Mouse (Mus musculus): ENCODE data around the gene Manbal. TPM values are rescaled to one million over a fixed set of nuclear protein-coding genes. Genes with fewer than 3 reads are reported as not detected.

Gene Manbal
- polyA plus RNA-seq, 1 experiment from 2014 or later = 105 TPM

DNA sequence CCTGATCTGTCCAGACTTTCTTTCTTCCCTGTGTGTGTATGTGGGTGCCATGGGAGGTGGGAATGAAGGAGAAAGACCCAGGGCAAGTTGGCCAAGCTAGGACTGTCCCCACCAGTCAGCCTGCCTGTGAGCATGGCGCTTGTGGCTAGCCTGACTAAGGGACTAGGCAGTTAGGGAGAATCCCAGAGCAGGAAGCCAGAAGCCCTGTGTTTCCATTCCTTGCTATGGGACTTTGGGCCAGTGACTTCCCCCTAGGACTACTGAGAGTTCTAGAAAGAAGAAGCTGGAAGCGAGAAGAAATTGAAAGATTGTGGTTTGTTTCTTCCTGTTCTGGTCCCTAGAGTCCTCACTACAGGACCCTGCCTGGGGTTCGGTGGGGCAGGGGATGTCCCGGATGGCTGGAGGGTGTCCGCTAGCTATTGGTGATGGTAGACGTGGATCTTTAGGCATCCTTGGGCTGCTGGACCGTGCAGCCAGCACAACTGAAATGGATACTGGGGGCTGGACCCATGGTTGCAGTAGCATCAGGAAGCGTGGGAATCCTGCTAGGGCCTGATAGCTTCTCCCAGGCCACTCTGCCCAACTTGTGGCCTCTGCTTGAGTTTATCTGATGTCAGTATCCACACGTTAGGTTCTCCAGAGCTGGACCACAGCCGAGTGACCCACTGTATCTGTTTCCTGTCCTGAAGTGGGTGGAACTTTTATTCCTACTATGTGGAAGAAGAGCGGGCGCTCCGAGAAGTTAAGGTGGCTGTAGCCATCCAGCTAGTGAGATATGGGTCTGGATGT lies 61.2 kb downstream of the Manbal start:
- H3K27me3 ChIP-seq = no peaks in the 10 kb centered on the region
- WGBS = 90% methylated on average over 13 of the region's 13 CpGs
- peaks cover 83% of the 10 kb centered on the region for H3K4me1 ChIP-seq
- no peak overlapping the region for H3K4me3 ChIP-seq
- peaks cover 3% of the 10 kb centered on the region; the same call in 1 of the 2 replicates for H3K36me3 ChIP-seq
- no peaks in the 10 kb centered on the region for H3K9me3 ChIP-seq
- no peak overlapping the region for H3K4me2 ChIP-seq (replicated peaks)
- H3K27ac ChIP-seq (replicated peaks) = no peak overlapping the region
- H3K9ac ChIP-seq (replicated peaks) = no peak overlapping the region
- ATAC-seq (replicated peaks) = no peak

DNA sequence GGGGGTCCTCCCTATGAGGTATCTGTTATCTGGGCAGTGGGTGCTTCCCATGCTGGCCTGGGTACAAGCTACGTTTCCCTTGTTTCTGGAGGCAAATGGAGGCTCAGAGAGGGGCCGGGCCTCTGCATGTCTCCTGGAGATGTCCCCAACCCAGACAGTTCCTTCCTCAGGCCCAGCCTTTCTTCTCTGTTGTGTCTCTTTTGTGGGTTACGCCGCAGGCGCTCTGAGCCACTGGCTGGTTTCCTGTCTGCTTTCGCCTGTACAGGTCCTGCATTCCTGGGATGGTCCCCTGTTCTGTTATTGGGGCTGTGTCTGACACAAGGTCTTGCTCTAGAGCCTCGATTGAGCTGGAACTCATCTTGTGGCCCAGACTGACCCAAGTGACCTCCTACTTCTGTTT lies 62.3 kb downstream of the Manbal start:
- H3K4me3 ChIP-seq = no peak overlapping the region
- no peaks in the 10 kb centered on the region for H3K9me3 ChIP-seq
- no peak for ATAC-seq (replicated peaks)
- whole genome bisulfite sequencing = 85% methylated on average over 7 of the region's 7 CpGs
- H3K4me2 ChIP-seq (replicated peaks) = no peak overlapping the region
- H3K4me1 ChIP-seq = peaks cover 91% of the 10 kb centered on the region
- no peak overlapping the region for H3K9ac ChIP-seq (replicated peaks)
- peaks cover 3% of the 10 kb centered on the region; the same call in 1 of the 2 replicates for H3K36me3 ChIP-seq
- H3K27me3 ChIP-seq = no peaks in the 10 kb centered on the region
- H3K27ac ChIP-seq (replicated peaks) = no peak overlapping the region

DNA sequence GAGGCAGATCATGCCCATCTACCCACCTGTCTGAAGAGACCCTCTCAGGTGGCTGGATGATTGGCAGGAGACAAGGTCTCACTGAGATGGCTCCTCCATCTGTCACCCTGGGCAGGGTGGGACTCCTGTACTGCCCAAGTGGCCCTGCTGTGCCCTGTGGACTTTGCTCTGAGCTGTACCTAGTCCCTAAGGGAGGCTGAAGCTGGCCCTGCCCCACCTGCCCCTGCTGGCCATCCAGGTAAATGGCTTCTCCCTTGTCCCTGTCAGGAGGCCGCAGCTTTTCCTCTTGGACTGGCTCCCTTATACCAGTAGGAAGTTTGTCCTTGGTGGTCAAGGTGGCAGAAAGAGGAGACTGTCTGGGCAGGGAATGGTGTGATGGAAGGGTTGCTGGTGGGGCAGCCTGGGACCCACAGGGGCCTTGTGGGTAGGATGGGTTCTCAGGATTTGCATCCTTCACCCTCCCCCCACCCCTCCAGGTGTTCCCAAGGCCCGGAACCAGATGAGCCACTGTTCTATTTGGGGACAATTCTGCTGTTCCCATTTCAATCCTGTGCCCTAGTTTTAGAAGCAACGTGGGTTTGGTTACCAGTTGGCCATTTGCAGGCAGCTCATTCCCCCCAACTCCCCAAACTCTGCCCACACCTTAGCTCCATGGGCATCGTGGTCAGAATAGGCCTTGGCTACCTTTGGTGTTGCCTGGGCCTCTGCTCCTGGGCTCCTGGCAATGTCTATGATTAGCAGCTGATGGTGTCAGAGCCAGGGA lies 63.5 kb downstream of the Manbal start:
- ATAC-seq (replicated peaks) = no peak
- Histone ChIP-seq H3K4me3 (no peak overlapping the region), H3K9ac (replicated peaks) (no peak overlapping the region), H3K27ac (replicated peaks) (no peak overlapping the region), H3K4me2 (replicated peaks) (no peak overlapping the region), H3K27me3 (no peaks in the 10 kb centered on the region), H3K9me3 (no peaks in the 10 kb centered on the region), H3K36me3 (peaks cover 3% of the 10 kb centered on the region; the same call in 1 of the 2 replicates), H3K4me1 (peaks cover 85% of the 10 kb centered on the region)
- WGBS = 79% methylated on average over 4 of the region's 4 CpGs

DNA sequence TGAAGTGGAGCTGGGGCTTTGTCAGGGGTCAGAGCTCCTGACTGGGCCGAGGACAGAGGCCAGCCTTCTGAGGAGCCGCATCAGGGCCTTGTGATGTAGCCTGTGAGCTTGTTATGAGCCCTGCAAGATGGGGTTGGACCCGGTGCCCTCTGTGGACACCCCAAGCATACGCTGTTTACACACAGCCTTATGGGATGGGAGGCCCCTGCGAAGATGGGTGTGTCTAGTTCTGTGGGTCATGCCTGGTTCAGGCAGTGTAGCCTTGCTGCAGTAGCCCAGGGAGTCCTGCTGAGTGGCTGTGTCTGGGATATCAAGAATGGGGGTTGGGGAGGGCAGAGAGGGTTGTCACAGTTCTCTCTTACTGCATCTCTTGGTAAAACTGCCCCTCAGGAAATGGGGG lies 64.5 kb downstream of the Manbal start:
- 0 out of 2 replicates have a peak overlapping the region, but pooled peaks have one; percentile 17 for H3K9ac ChIP-seq (replicated peaks)
- H3K4me3 ChIP-seq = no peak overlapping the region
- H3K27me3 ChIP-seq = no peaks in the 10 kb centered on the region
- H3K9me3 ChIP-seq = no peaks in the 10 kb centered on the region
- 82% methylated on average over 5 of the region's 5 CpGs for WGBS
- H3K27ac ChIP-seq (replicated peaks) = peak overlapping the region; percentile 80
- peaks cover 3% of the 10 kb centered on the region; the same call in 1 of the 2 replicates for H3K36me3 ChIP-seq
- ATAC-seq (replicated peaks) = no peak; the same call in 1 of the 2 replicates
- H3K4me2 ChIP-seq (replicated peaks) = no peak overlapping the region
- H3K4me1 ChIP-seq = peaks cover 74% of the 10 kb centered on the region

DNA sequence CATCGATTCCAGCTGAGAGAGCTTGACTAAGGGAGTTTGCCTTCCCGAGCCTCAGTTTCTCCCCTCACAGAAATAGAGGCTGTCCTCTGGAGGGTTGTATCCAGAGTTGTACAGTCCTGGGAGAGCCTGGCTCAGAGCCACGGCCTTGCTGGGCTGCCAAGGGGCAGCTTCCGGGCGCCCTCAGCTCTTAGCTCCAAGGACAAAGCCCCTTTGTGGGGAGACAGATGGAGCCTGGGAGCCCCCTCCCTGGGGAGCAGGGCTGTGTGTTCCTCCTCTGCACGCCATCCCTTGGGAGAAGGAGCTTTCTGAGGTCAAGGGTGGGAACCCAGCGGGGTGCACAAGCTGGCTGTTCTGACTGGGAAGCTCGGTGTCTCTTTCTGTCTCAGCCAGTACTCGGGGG lies 65.1 kb downstream of the Manbal start:
- H3K9ac ChIP-seq (replicated peaks) = peak overlapping the region; percentile 17; the same call in 1 of the 2 replicates

DNA sequence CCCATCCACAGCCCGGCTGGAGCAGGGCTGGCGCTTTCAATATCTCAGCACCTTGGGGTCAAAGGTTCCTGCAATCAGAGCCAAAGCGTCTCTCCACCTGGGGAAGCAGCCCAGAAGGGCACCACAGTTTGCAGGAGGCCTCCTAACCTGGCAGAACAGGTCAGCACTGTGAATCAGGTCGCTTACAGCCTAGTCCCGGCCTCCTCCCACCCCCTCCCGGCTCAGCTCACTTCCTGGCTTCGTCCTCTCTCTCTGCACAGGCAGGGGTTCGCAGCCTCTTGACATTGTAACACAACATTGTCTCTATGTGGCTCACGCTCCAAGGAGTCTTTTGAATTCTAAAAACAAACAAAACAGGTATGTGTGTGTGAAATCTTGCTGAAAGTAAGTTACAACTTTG lies 66.6 kb downstream of the Manbal start:
- ATAC-seq (replicated peaks) = no peak
- no peak overlapping the region for H3K9ac ChIP-seq (replicated peaks)
- peak overlapping the region; percentile 64 for H3K27ac ChIP-seq (replicated peaks)
- 41% methylated on average over 9 of the region's 9 CpGs for WGBS
- peaks cover 61% of the 10 kb centered on the region for H3K4me1 ChIP-seq
- no peaks in the 10 kb centered on the region for H3K27me3 ChIP-seq
- H3K4me3 ChIP-seq = no peak overlapping the region
- peaks cover 3% of the 10 kb centered on the region; the same call in 1 of the 2 replicates for H3K36me3 ChIP-seq
- H3K4me2 ChIP-seq (replicated peaks) = no peak overlapping the region
- H3K9me3 ChIP-seq = no peaks in the 10 kb centered on the region

More for the DNA sequence above, 65.1 kb downstream of the Manbal start:
- peak overlapping the region; percentile 80 for H3K27ac ChIP-seq (replicated peaks)
- peak; percentile 46 for ATAC-seq (replicated peaks)
- peaks cover 69% of the 10 kb centered on the region for H3K4me1 ChIP-seq
- 36% methylated on average over 9 of the region's 9 CpGs for WGBS
- H3K27me3 ChIP-seq = no peaks in the 10 kb centered on the region
- H3K36me3 ChIP-seq = peaks cover 3% of the 10 kb centered on the region; the same call in 1 of the 2 replicates
- no peaks in the 10 kb centered on the region for H3K9me3 ChIP-seq
- no peak overlapping the region for H3K4me3 ChIP-seq
- H3K4me2 ChIP-seq (replicated peaks) = no peak overlapping the region

DNA sequence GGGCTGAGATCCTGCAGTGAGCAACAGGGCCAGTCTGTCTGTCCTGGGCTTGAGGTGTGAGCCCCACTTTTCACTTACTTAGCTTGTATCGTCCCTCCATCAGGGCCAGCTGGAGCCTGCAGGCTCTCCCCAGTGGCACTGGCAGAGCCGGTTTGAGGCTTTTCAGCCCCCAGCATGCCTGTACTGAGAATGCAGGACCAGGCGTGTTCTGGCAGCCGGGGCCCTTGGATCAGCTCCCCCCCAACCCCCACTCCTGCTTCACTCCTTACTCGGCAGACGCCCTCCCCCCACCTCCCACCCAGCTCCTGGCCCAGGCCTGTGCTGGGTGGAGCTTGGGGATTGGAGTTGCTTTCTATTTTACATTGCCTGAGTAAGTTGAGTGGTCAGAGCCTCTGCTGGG lies 67.1 kb downstream of the Manbal start:
- H3K36me3 ChIP-seq = peaks cover 3% of the 10 kb centered on the region; the same call in 1 of the 2 replicates
- H3K4me3 ChIP-seq = no peak overlapping the region
- ATAC-seq (replicated peaks) = peak; percentile 47
- H3K9me3 ChIP-seq = no peaks in the 10 kb centered on the region
- 3% methylated on average over 6 of the region's 6 CpGs for WGBS
- H3K4me1 ChIP-seq = peaks cover 56% of the 10 kb centered on the region
- H3K27me3 ChIP-seq = no peaks in the 10 kb centered on the region
- 0 out of 2 replicates have a peak overlapping the region, but pooled peaks have one; percentile 5 for H3K4me2 ChIP-seq (replicated peaks)
- peak overlapping the region; percentile 64 for H3K27ac ChIP-seq (replicated peaks)
- H3K9ac ChIP-seq (replicated peaks) = no peak overlapping the region

DNA sequence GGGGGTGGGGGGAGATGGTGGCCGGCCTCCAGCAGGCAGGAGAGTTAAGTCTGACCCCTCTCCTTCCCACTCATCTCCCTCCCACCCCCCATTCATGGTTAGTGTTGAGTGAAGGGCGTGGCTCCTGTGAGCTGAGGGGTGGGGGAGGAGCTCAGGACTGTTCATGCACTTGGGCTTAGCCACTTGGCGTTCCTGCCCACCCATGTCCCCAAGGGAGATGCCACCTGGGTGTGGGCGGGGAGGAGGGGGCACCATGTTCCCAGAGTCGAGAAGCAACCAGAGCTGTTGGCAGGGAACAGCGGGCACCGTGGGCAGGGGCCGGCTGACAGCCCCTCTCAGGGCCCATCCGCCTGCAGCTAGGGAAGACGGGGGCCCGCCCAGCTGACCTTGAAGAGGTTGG lies 69.1 kb downstream of the Manbal start:
- Histone ChIP-seq H3K36me3 (peaks cover 17% of the 10 kb centered on the region), H3K4me3 (no peak overlapping the region)

DNA sequence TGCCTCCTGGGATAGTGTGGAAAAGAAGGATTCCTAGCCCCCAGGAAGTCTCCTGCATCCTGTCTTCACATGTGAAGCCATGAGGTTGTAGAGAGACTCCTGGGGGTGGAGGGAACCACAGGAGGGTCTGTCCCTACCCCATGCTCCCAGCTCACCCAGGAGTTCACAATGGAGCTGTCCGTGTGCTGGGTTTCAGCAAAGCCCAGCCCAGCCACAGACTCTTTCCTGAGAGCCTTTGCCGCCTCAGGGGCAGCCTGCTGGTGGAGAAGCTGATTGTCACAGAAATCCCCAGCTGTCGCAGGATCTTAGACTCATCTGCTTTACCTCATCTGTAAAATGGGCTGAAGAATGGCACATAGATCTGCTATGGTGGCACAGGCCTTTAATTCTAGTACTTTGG lies 69.7 kb downstream of the Manbal start:
- ATAC-seq (replicated peaks) = no peak
- no peaks in the 10 kb centered on the region for H3K9me3 ChIP-seq
- 87% methylated on average over 3 of the region's 3 CpGs for WGBS
- H3K27me3 ChIP-seq = no peaks in the 10 kb centered on the region
- H3K4me1 ChIP-seq = peaks cover 32% of the 10 kb centered on the region
- no peak overlapping the region for H3K4me3 ChIP-seq
- no peak overlapping the region for H3K27ac ChIP-seq (replicated peaks)
- H3K9ac ChIP-seq (replicated peaks) = no peak overlapping the region
- H3K36me3 ChIP-seq = peaks cover 23% of the 10 kb centered on the region
- H3K4me2 ChIP-seq (replicated peaks) = no peak overlapping the region

More for the DNA sequence above, 69.1 kb downstream of the Manbal start:
- Histone ChIP-seq H3K4me1 (peaks cover 38% of the 10 kb centered on the region), H3K9ac (replicated peaks) (no peak overlapping the region), H3K27ac (replicated peaks) (no peak overlapping the region), H3K4me2 (replicated peaks) (no peak overlapping the region), H3K9me3 (no peaks in the 10 kb centered on the region), H3K27me3 (no peaks in the 10 kb centered on the region)
- 85% methylated on average over 11 of the region's 11 CpGs for whole genome bisulfite sequencing
- no peak for ATAC-seq (replicated peaks)

DNA sequence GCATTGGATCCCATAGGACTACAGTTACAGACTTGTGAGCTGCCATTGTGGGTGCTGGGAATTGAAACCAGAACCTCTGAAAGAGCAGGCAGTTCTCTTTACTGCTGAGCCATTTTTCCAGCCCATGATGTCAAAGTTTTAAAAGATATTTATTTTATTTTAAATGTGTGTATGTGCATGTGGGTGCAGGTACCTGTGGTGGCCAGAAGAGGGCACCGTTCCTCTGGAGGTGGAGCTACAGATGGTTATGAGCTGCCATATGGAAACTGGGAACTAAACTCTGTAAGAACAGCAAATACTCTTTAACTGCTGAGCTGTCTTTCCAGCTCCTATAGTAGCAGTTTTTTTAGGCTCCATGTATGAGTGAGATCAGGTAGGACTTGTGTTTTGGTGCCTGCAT lies 74.0 kb downstream of the Manbal start:
- Histone ChIP-seq H3K9me3 (no peaks in the 10 kb centered on the region), H3K9ac (replicated peaks) (no peak overlapping the region), H3K27me3 (no peaks in the 10 kb centered on the region), H3K4me3 (no peak overlapping the region), H3K4me1 (no peaks in the 10 kb centered on the region), H3K4me2 (replicated peaks) (no peak overlapping the region), H3K27ac (replicated peaks) (no peak overlapping the region), H3K36me3 (peaks cover 37% of the 10 kb centered on the region)
- ATAC-seq (replicated peaks) = no peak
- 100% methylated on average over 1 of the region's 1 CpGs for WGBS

Data from forebrain, embryonic 15.5 days (tissue).